Mouse (Mus musculus) left cerebral cortex, postnatal 14 days (tissue): Measurements from ENCODE around the gene St6galnac3. TPM values are rescaled to one million over a fixed set of nuclear protein-coding genes. Genes with fewer than 3 reads are reported as not detected.
"Not testable (repeated sequence)": the region's sequence is repeated elsewhere in the genome, so short reads cannot be mapped to it uniquely, and the experiment has no call there.

Experiments
- DNase-seq, 2 experiments: peaks; one replicate each; pipeline ENCODE4 v3.0.0; 2021 to 2022; ENCODE audit warnings: low spot score in 2 of 2, mixed read lengths in 1 of 2
- intact Hi-C: fragments of 180-260 bp; cut with DNase I; formaldehyde crosslinking; loops from one replicate; pipeline ENCODE4 v1.15.1; 2025
- long read RNA-seq, 2 experiments: library from polyadenylated mRNA; stranded (forward); transcript quantifications; one replicate each; pipeline ENCODE4 v2.0.0; 2021
- total RNA-seq, 2 experiments: library from RNA; stranded (reverse); gene quantifications; 2 replicates each; pipeline ENCODE4 v1.2.3; 2021

St6galnac3 gene
- 10 to 100 TPM; 10.8 to 12.1 TPM for total RNA-seq
- long read RNA-seq, experiment 1, partial matches to known transcripts, result 0 of 1 reads
- long read RNA-seq, experiment 1, other reads (novel, unspliced or antisense), result 1 of 1 reads
- long read RNA-seq, experiment 2, result 0 reads

DNA sequence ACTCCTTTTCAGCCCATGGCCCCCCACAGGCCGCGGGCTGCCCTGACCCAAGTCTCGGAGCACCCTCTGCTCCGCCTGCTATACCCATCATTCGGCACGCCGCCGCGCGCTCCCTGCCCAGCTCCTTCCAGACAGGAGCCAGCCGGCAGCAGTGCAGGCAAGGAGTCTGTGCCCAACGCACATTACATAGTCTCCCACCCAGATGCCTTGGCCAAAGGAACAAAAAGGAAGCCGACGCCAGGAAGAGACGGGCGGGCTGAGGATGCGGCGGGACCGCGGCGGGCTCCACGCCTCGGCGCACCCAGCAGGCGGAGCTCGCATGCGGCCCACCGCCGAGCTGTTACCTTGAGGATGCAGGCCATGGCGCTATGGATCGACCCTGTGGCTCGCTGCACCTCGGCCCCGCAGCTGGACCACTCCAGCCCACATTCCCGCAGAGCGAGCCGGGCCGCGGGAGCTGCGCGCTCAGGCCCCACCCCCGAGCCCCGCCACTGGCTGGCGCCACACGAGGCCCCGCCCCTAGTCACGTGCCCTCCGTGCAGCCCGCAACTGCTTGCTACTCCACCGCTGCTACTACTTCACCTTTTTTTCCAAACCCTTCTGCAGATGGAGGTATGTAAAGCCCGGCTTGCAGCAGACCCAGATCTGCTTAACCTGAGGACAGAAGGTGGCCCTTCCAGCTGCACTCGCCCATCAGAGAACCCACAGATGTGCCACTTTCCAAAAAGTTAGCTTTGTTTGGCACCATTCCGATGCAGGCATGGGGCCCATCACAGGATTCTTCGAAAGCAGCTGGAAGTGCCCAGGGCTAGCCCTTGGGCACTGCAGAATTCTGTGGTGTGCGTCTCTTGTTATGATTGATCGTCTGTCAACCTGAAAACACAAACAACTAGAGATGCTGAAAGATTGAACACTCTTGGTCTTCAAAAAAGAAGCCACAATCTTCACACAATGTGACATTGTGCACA lies at the start of gene St6galnac3:
St6galnac3 (minus strand) TSS at position 474 of the 968 bp plus-strand sequence.
- intact Hi-C loops, result loop anchor here (5.0 kb wide), 1 partner anchor 82 kb away; no protein-coding TSS in a partner anchor
- peak; percentile 72 to 82 for DNase-seq

DNA sequence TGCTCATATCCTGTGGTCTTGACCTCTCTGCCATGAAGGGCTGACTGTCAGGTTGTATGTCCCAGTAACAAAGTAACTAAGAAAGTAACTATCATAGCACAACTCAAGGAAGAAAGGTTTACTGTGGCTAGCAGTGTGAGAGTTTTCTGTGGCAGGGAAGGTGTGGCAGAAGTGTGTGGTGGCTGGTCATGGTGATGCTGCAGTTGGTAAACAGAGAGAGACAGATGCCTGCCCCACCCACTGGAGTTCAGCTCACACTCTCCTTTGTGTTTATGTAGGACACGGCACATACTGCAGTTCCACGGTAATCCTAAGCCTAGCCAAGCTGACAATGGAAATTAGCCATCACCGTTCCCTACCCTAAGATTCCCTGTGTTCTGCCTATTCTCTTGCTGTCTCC lies 49.6 kb upstream of the St6galnac3 start:
- intact Hi-C loops, result no loop called here
- DNase-seq, result no peak

DNA sequence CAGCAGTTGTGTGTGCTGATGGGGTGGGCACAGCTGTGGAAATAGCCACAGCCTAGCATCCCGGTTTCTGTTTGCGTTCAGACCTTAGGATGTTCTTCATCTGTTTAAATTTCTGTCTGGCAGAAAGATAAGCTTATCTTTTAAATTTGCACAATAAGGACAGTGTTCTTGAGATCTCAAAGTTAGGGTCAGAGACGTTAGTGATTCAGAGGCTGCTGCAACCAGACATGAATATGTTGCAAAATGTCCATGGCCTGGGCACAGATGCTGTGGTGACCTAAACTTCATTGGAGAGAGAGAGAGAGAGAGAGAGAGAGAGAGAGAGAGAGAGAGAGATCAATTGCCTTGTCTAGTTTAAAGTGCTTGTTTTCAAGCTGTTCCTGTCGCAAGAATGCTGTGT lies 46.5 kb upstream of the St6galnac3 start:
- DNase-seq, result no peak
- intact Hi-C loops, result no loop called here

GRCm38 (mm10) chr3:153770573-153770972 lies 45.6 kb upstream of the St6galnac3 start:
- DNase-seq, result no peak
- intact Hi-C loops, result no loop called here

- intact Hi-C loops, result no loop called here
- DNase-seq, result no peak
These were observed 44.2 kb upstream of the St6galnac3 start for GRCm38 (mm10) chr3:153769220-153769619.

DNA sequence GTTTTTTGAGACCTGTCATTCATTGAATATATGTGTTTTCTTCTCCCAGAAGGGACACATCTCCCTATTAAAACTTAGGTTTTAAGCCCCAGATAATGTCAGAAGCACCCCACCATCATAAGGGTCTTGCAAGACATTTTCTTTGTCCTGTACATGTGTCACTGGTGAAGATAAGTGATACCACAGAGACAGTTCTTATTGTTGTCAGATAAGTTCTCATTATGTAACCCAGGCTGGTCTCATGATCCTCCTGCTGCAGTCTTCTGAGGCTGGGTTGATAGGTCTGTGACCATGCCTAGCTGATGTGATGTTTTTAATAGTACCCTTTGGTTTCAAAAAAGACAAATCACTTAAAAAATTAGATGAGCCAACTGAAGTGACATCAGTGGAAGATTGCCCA lies 40.2 kb upstream of the St6galnac3 start:
- intact Hi-C loops, result no loop called here
- DNase-seq, result no peak

- DNase-seq, result no peak
- intact Hi-C loops, result no loop called here
These were observed 39.8 kb upstream of the St6galnac3 start for GRCm38 (mm10) chr3:153764760-153765159.

GRCm38 (mm10) chr3:153761171-153761570 lies 36.2 kb upstream of the St6galnac3 start:
- DNase-seq, result no peak
- intact Hi-C loops, result no loop called here

GRCm38 (mm10) chr3:153759269-153759668 lies 34.3 kb upstream of the St6galnac3 start:
- DNase-seq, result no peak
- intact Hi-C loops, result no loop called here

DNA sequence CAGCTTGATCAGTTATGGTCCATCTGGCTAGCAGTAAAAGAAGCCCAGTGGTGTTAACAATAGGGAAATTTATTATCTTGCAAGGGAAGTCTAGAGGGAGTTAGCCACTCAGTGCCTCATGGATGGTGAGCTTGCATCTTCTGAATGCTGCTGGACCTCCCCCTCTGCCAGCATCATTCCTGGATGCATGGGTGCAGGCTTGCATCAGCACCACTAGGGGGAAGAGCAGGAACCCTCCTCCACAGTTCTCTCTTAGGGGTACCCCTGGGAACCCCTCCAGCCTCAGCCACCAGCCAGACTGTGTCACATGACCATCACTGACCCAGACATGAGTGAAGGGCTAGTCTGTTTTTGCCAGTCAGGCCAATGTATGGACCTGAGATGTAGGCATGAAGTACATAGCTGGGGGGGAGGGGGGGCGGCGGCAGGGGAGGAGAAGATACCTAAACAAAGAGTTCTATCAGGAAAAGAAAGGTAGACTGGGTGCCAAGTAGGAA lies 31.6 kb upstream of the St6galnac3 start:
- DNase-seq, result no peak
- intact Hi-C loops, result no loop called here

DNA sequence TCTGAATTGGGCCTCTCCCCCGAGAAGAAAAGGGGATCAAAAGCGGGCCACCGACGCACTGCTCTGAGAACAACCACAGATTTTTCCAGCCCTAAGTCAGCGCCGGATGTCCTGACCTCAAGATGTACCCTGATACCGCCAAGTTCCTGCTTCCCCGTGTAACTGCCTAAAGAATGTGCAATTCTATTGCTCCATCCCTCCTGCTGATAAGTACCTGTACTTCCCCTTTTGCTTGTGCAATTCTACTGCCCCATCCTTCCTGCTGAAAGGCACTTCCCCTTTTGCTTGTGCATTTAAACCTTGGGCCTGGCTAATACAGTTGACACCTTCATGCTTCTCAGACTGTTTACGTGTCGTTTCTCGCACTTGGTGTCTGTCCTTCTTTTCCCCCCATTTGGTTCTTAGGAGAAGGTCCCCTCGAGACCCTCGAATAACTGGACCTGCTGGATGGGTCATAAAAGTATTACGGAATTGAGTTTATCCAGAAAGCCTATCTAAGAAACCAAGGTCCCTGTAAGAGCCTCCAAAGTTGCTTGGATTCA lies 30.9 kb upstream of the St6galnac3 start:
- DNase-seq, intact Hi-C loops: not testable (repeated sequence)

DNA sequence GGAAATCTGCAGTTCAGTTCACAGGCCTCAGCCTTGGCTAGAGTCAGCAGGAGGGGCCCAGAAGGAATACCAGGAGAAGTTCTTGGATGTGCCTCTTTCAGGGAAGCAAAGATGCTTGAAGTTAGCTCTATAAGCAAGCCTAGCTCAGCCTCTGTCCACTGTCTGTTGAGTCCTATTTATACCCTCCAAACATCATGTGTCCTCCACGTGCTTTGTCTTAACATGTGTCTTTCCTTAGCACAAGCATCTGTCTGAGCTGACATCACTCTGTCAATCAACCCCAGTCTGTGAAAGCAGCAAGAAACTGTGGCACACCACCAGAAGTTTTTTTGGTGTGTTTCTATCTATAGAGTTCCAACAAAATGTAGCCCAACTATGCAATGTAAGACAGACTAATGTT lies 26.5 kb upstream of the St6galnac3 start:
- intact Hi-C loops, result no loop called here
- no peak for DNase-seq

DNA sequence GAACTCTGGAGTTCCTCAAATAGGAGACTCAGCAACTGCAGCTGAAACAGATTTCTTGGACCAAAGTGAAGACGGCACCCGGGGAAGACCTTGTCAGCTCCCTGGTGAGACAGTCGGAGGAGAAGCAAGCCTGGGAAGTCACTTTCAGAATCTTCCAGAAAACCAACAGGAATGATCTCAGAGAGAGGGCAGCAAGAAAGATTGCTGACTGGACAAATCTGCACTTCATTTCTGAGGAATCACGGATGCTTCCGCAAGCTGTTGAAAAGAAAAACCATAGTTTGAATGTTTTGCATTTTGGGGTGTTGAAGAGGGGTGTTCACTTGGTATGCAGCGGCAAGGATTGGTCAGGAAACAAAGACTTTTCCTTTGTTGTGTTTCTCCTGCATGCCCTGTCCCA lies 24.4 kb upstream of the St6galnac3 start:
- DNase-seq, result no peak
- intact Hi-C loops, result no loop called here

DNA sequence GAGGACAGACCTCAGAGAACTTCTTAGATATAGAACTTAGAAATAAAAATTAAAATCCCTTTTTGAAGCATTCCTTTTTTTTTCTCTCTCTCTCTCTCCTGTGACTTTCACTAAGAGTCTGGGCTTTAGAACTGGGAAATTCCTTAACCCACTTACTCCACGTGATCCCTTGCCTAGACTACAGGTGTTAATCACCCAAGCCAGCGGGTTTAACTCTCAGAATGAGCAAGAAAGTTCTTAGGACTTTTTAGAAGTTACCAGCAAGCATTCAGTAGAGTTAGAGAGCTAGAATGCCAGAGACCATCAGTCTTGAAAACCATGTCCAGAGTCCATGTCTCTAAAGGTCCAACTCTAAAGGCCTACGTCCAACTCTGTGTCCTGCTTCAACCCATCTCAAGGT lies 23.3 kb upstream of the St6galnac3 start:
- no peak for DNase-seq
- intact Hi-C loops, result no loop called here

DNA sequence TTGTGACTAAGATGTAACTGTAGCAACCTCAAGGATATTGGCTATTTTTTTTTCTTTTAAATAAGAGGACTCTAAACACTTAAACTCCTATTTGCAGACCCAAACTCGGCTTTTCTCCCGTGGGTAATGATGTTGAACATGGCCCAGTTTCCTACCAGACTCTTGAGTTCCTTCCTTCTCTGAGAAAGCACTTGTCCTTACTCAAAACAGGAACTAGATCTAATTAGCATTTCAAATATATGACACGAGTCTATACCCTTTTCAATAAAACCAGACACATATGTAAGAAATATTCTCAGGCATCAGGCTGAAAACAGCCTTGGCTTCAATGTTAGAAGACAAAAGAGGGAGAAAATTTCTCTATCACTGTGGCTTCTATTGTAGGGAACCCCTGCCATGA lies 20.1 kb upstream of the St6galnac3 start:
- no peak for DNase-seq
- intact Hi-C loops, result no loop called here

- intact Hi-C loops, result no loop called here
These were observed 19.5 kb upstream of the St6galnac3 start for GRCm38 (mm10) chr3:153744447-153744846.

GRCm38 (mm10) chr3:153741800-153742199 lies 16.8 kb upstream of the St6galnac3 start:
- DNase-seq, result no peak
- intact Hi-C loops, result no loop called here

More at GRCm38 (mm10) chr3:153744447-153744846, 19.5 kb upstream of the St6galnac3 start:
- no peak for DNase-seq

DNA sequence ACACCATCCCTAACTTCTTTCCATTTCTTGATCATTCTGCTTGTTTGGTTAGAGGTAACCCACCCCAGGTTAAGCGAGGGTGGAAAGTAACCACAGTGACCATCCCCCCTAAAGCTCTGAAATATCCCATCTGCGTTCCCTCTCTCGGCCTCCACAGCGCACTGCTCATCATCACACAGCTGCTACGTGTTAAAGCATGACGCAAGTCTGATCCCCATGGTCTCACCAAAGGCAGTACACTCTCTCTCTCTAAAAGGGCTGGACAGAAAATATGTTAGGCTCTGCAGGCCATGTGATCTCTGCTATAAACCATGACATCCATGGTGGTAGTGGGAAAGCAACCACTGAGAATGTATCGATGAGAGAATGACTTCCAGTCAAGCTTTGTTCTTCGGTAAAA lies 14.4 kb upstream of the St6galnac3 start:
- intact Hi-C loops, result no loop called here

GRCm38 (mm10) chr3:153738421-153738820 lies 13.4 kb upstream of the St6galnac3 start:
- intact Hi-C loops, result no loop called here

More for the DNA sequence above, 14.4 kb upstream of the St6galnac3 start:
- no peak for DNase-seq

DNA sequence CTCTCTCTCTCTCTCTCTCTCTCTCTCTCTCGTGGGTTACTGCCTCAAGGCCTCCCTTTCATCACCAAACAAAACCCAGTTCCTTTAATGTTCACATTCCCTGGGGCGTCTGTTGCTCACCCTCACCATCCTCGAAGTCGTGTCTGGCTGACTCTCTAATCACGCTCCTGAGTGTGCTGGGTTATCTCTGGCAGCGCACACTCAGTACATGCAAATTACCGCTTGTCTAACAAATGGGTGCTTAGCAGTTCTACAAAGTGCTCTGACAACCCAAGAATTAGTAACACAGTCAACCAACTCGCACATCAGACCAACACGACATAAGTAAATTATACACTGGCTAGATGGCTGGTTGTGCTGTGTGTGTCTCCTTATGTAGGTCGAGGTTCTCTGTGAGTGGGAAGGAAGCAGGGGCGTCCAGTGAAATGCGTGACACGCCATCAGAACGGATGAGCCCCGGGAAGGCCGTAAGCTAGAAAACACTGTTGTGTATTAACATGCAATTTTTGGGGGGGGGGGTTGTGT lies 11.8 kb upstream of the St6galnac3 start:
- intact Hi-C loops, result no loop called here
- no peak for DNase-seq

More at GRCm38 (mm10) chr3:153738421-153738820, 13.4 kb upstream of the St6galnac3 start:
- DNase-seq, result no peak
